Mouse (Mus musculus): ENCODE measurements around the gene Tle2. TPM values are rescaled to one million over a fixed set of nuclear protein-coding genes. Genes with fewer than 3 reads are reported as not detected.

The Tle2 gene
- polyA plus RNA-seq, 1 experiment: 97.8 TPM

DNA sequence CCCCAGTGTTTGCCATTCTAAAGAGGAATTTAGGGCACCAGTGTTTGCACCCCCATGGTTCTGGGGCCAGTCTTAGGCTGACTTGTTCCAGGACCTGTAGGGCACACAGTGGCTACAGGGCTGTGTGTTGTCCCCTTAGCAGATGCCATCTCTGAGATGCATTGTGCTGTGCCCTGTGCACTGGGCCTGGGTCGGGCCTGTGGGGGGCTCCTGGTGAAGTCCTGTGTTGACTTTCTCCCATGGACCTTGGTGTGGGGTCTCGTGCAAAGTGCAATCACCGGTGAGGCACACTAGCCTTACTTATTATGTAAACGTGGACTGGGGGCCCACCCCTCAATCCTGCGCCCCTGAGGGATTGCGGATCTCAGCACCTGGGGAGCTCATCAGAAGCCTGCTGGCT lies 11.9 kb upstream of the Tle2 start:
- peaks cover 4% of the 10 kb centered on the region; the same call in 1 of the 2 replicates for H3K4me1 ChIP-seq (ENCODE audit: control insufficient read depth, insufficient read depth, low read length)
- no peak overlapping the region for H3K27ac ChIP-seq (ENCODE audit: insufficient read depth, low read length)
- no peak for TF ChIP-seq POLR2A (IDR thresholded peaks at IDR 0.05; ENCODE audit: extremely low read depth, insufficient read depth, low read length)
- TF ChIP-seq CTCF (IDR thresholded peaks at IDR 0.05; ENCODE audit: extremely low read depth, insufficient read depth, low read length): no peak
- no peak overlapping the region for H3K4me3 ChIP-seq (ENCODE audit: insufficient read depth, low read length)

DNA sequence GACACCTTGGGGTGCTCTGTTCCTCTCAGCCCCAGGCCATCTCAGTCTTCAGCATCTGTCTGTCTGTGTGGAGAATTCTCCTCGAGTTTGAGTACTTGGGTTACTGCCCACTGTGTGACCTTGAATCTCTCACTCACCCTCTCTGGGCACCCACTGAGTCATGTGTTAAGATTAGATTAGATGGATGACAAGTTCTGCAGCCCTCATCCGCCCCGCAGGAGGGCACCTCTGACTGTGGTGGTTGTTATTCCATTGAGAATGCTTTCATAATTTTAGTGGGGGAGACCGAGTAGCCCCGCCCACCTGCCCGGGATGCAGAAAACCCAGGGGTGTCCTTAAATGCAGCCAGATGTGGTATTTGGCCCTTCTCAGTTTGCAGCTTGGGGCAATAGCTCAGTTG lies 10.9 kb upstream of the Tle2 start:
- peaks cover 4% of the 10 kb centered on the region; the same call in 1 of the 2 replicates for H3K4me1 ChIP-seq (ENCODE audit: control insufficient read depth, insufficient read depth, low read length)
- TF ChIP-seq CTCF (IDR thresholded peaks at IDR 0.05; ENCODE audit: extremely low read depth, insufficient read depth, low read length): no peak
- no peak for TF ChIP-seq POLR2A (IDR thresholded peaks at IDR 0.05; ENCODE audit: extremely low read depth, insufficient read depth, low read length)
- H3K27ac ChIP-seq (ENCODE audit: insufficient read depth, low read length): no peak overlapping the region
- no peak overlapping the region for H3K4me3 ChIP-seq (ENCODE audit: insufficient read depth, low read length)

DNA sequence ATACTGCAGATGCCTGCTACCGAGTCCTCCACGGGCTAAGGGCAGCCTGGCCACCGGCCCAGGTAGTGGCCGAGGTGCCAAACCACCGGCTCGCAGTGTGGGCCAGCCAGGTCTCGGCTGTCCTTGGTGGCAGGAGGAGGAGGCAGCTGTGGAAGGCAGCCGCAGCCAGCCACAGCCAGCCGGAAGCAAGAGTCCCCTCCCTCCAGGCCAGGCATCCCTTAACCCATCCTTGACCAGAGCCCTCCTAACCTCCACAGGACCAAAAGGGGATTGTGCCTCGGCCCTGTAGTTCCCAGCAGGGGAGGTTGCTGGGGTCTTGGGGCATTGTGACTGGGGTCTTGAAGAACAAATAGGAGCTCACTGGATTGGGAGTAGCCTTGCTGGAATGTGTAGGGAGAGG lies 10.1 kb upstream of the Tle2 start:
- TF ChIP-seq POLR2A (IDR thresholded peaks at IDR 0.05; ENCODE audit: extremely low read depth, insufficient read depth, low read length) (no peak), CTCF (IDR thresholded peaks at IDR 0.05; ENCODE audit: extremely low read depth, insufficient read depth, low read length) (no peak)
- Histone ChIP-seq H3K27ac (ENCODE audit: insufficient read depth, low read length) (no peak overlapping the region), H3K4me1 (ENCODE audit: control insufficient read depth, insufficient read depth, low read length) (peaks cover 2% of the 10 kb centered on the region; the same call in 1 of the 2 replicates), H3K4me3 (ENCODE audit: insufficient read depth, low read length) (no peak overlapping the region)

DNA sequence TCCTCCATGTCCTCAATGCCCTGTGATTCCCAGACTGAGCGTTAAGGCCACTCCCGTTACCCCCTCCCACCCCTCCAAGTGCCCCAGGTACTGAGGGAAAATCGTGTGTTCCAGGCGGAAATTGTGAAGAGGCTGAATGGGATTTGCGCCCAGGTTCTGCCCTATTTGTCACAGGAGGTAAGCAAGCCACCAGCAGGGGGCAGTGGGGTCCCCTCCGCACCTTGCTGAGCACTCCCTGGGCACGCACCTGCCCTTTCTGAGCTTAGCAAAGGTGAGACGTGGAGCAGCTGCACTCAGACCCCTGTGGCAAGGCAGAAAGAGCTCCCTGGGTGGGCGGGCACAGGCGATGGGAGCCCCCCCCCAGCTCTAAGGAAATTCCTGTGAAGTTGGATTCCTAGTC lies 9.6 kb upstream of the Tle2 start:
- Histone ChIP-seq H3K4me1 (ENCODE audit: control insufficient read depth, insufficient read depth, low read length) (peaks cover 2% of the 10 kb centered on the region; the same call in 1 of the 2 replicates), H3K27ac (ENCODE audit: insufficient read depth, low read length) (no peak overlapping the region), H3K4me3 (ENCODE audit: insufficient read depth, low read length) (no peak overlapping the region)
- TF ChIP-seq POLR2A (IDR thresholded peaks at IDR 0.05; ENCODE audit: extremely low read depth, insufficient read depth, low read length) (no peak), CTCF (IDR thresholded peaks at IDR 0.05; ENCODE audit: extremely low read depth, insufficient read depth, low read length) (peak; percentile 54)

DNA sequence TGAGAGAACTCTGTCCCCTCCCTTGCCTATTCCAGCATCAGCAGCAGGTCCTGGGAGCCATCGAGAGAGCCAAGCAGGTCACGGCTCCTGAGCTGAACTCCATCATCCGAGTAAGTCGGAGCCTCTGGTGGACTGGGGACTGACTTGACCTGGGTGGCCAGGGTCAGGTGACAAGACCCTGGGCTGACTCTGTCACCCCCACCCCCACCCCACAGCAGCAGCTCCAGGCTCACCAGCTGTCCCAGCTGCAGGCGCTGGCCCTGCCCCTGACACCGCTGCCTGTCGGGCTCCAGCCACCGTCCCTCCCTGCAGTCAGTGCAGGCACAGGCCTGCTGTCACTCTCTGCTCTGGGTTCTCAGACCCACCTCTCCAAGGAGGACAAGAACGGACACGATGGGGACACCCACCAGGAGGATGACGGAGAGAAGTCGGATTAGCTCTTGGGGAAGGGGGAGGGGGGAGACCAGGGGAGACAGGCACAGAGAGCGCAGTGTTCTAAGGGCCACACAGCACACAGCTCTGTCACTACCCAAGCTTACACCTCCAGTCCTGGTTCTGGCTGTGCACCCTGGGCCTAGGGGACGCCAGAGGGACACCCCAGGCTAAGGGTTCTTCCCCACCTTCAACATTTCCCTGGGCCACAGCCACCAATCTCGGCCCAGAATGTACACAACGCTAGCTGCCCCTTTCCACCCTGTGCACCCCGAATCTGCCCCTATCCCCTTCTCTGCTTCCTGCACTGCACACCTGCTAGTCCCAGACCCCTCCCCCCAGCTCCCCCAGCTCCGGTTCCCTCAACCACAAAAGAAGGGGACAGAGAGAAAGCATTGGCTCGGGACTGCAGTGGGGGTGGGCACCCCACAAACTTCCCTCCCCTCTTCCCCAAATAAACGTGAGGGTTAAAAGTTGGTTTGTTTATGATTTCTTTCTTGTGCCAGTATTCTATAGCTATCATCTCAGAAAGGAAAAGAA lies 8.8 kb upstream of the Tle2 start:
- Histone ChIP-seq H3K4me3 (ENCODE audit: insufficient read depth, low read length) (no peak overlapping the region), H3K27ac (ENCODE audit: insufficient read depth, low read length) (no peak overlapping the region), H3K4me1 (ENCODE audit: control insufficient read depth, insufficient read depth, low read length) (peaks cover 2% of the 10 kb centered on the region; the same call in 1 of the 2 replicates)
- TF ChIP-seq POLR2A (IDR thresholded peaks at IDR 0.05; ENCODE audit: extremely low read depth, insufficient read depth, low read length) (no peak), CTCF (IDR thresholded peaks at IDR 0.05; ENCODE audit: extremely low read depth, insufficient read depth, low read length) (no peak)

DNA sequence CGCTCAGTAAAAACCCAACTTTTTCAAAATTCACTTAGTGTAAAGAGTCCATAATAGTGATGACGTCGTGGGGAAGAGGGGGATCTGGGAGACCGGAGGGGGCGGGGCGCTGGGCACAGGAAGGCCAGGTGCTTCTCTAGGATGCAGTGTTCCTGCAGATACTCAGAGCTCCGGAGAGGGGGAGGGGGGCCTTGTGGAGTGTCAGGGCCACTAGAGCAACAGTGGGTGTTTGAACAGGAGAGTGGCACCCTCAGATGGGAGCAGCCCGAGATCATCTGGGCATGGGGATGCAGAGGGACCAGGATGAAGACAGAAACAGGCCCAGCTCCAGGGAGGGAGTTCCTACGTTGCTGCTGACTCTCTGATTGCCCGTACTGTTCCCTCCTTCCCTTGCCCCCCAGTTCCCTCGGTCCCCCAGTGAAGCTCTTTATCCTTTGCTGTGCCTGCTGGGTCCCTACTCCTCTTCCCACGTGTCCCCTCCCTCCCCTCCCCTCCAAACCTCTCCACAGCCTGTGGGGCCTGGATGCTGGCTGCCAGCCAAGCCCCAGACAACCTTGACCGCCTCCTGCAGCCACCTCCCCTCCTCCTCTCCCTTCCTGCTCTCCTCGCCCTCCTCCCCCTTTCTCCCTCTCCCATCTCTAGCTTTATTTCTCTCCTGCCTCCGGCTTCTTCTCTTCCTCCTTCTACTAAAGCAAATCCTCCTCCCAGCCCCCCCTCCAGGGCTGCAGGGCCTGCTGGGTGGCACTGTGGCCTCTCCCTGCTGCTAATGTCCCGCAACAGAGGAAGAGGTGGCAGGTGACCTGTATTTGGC lies 5.8 kb upstream of the Tle2 start:
- TF ChIP-seq POLR2A (IDR thresholded peaks at IDR 0.05; ENCODE audit: extremely low read depth, insufficient read depth, low read length) (no peak), CTCF (IDR thresholded peaks at IDR 0.05; ENCODE audit: extremely low read depth, insufficient read depth, low read length) (no peak)
- Histone ChIP-seq H3K27ac (ENCODE audit: insufficient read depth, low read length) (no peak overlapping the region), H3K4me3 (ENCODE audit: insufficient read depth, low read length) (no peak overlapping the region), H3K4me1 (ENCODE audit: control insufficient read depth, insufficient read depth, low read length) (no peaks in the 10 kb centered on the region)

DNA sequence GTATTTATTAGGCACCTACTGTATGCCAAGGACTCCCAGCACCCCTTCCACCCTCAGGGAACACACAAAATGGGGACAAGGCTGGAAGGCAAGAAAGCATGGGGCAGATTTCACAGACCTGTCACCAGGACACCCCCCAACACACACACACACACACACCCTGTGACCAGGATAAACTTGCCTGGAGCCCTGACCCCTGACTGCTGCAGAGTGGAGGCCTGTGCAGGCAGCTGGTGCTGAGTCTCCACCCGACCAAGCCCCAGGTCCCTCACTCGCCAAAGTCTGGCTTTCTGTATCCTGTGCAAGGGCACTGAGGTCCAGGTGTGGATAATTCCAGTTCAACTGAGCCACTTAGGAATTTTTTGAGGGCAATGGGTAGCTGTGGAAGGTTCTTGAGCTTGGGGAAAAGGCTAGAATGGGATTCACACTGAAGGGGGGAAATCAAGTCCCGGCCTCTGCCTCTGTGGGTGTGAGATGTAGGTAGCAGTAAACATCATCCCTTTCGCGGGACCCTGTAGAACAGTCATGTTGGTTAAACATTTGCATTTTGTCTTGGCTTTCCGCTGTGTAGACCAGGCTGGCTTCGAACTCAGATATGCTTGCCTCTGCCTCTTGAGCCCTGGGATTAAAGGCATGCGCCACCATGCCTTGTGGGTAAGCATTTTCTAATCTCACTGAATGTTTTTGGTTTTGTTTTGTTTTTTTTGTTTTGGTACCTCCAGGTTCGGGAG lies 4.7 kb upstream of the Tle2 start:
- TF ChIP-seq POLR2A (IDR thresholded peaks at IDR 0.05; ENCODE audit: extremely low read depth, insufficient read depth, low read length) (no peak), CTCF (IDR thresholded peaks at IDR 0.05; ENCODE audit: extremely low read depth, insufficient read depth, low read length) (no peak)
- Histone ChIP-seq H3K27ac (ENCODE audit: insufficient read depth, low read length) (no peak overlapping the region), H3K4me3 (ENCODE audit: insufficient read depth, low read length) (no peak overlapping the region), H3K4me1 (ENCODE audit: control insufficient read depth, insufficient read depth, low read length) (0 out of 2 replicates have a peak, but pooled peaks cover under 1% of the 10 kb centered on the region)

DNA sequence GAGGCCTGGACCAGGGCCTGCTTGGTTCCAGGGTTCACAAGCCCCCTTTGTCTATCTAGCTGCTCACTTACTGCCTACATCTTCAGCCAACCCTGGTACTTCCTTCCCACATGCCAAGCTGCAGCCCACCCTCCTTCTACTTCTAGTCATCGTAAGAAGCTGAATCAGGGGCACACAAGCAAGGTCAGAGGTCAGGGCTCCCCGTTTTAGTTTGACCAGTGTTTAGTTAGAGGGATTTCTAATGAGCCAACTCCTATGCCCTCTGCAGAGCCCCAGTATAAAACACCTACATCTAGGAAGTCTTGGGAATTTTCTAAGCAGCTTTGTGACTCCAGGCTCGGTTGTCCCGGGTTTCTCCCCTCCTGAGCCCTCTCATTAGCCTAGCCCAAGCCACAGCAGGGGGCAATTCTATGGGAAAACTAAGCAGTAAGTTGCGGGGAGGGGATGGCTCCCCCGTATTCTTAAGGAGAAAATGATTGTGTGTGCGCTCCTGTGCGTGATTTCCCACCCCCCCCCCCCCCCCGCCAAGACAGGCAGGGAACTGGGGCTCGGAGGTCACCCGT lies 4.0 kb upstream of the Tle2 start:
- TF ChIP-seq POLR2A (IDR thresholded peaks at IDR 0.05; ENCODE audit: extremely low read depth, insufficient read depth, low read length) (no peak), CTCF (IDR thresholded peaks at IDR 0.05; ENCODE audit: extremely low read depth, insufficient read depth, low read length) (no peak)
- H3K4me3 ChIP-seq (ENCODE audit: insufficient read depth, low read length): peak overlapping the region; percentile 50; the same call in 1 of the 2 replicates
- H3K4me1 ChIP-seq (ENCODE audit: control insufficient read depth, insufficient read depth, low read length): 0 out of 2 replicates have a peak, but pooled peaks cover 2% of the 10 kb centered on the region
- H3K27ac ChIP-seq (ENCODE audit: insufficient read depth, low read length): no peak overlapping the region

Measured in cortical plate, adult 2 months (tissue).